Mouse (Mus musculus): ENCODE measurements around the gene Noxa1. TPM values are rescaled to one million over a fixed set of nuclear protein-coding genes. Genes with fewer than 3 reads are reported as not detected.

The Noxa1 gene
- polyA plus RNA-seq, 1 experiment from 2014 or later: not detected

DNA sequence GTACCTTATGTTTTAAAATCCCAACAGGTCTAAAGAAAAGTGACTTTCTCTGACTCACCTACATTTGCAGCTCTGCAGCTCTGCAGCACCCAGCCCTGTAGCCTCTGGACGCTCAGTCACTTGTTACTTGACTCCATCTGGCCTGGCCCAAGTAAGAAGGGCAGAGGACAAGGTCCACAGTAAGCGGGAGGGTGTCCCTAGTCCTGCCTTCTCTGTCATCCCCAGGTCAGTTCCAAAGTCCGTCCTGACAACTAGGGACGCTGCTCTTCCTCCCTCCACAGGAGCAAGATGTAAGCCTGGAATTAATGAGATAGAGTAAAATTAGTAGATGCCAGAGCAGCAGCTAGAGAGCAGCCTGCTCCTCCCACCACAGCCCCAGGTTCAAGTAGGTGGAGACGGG, 14.9 kb downstream of the Noxa1 start, which contains the start of gene Entpd8:
TSS of gene Entpd8 (plus strand) at position 229 of the 400 bp plus-strand sequence.
- no peak for ATAC-seq
- Histone ChIP-seq H3K9ac (ENCODE audit: low read depth, low read length) (no peak within 1 kb of the TSS), H3K4me2 (ENCODE audit: low read length) (no peak within 1 kb of the TSS), H3K36me3 (ENCODE audit: control insufficient read depth, insufficient read depth, low read length) (no peaks in the 10 kb centered on the region), H3K4me3 (ENCODE audit: low read length) (no peak within 1 kb of the TSS), H3K27me3 (replicated peaks; ENCODE audit: control insufficient read depth, insufficient read depth, low read length) (no peaks in the 10 kb centered on the region), H3K27ac (ENCODE audit: low read depth, low read length) (no peak within 1 kb of the TSS), H3K9me3 (ENCODE audit: control insufficient read depth, low read length) (no peaks in the 10 kb centered on the region), H3K4me1 (ENCODE audit: control insufficient read depth, insufficient read depth, low read depth, low read length) (no peaks in the 10 kb centered on the region)
- 67% methylated on average over 5 of the region's 5 CpGs for WGBS

DNA sequence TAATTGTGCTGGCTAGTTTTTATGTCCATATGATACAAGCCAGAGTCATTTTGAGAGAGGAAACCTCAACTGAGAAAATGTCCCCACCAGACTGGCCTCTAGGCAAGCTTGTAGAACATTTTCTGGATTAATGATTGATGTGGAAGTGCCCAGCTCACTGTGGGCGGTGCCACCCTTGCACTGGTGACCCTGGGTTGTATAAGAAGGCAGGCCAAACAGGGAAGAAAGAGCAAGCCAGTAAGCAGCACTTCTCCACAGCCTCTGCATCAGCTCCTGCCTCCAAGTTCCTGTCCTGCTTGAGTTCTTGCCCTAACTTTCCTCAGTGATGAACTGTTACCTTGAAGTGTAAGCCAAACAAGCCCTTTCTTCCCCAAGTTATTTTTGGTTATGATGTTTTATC, 16.0 kb downstream of the Noxa1 start:
- no peak overlapping the region for H3K27ac ChIP-seq (ENCODE audit: low read depth, low read length)
- H3K27me3 ChIP-seq (replicated peaks; ENCODE audit: control insufficient read depth, insufficient read depth, low read length): no peaks in the 10 kb centered on the region
- no peak overlapping the region for H3K9ac ChIP-seq (ENCODE audit: low read depth, low read length)
- WGBS: 69% methylated on average over 1 of the region's 1 CpGs
- ATAC-seq: no peak
- H3K4me1 ChIP-seq (ENCODE audit: control insufficient read depth, insufficient read depth, low read depth, low read length): no peaks in the 10 kb centered on the region
- no peak overlapping the region for H3K4me3 ChIP-seq (ENCODE audit: low read length)
- no peak overlapping the region for H3K4me2 ChIP-seq (ENCODE audit: low read length)
- no peaks in the 10 kb centered on the region for H3K9me3 ChIP-seq (ENCODE audit: control insufficient read depth, low read length)
- H3K36me3 ChIP-seq (ENCODE audit: control insufficient read depth, insufficient read depth, low read length): no peaks in the 10 kb centered on the region

DNA sequence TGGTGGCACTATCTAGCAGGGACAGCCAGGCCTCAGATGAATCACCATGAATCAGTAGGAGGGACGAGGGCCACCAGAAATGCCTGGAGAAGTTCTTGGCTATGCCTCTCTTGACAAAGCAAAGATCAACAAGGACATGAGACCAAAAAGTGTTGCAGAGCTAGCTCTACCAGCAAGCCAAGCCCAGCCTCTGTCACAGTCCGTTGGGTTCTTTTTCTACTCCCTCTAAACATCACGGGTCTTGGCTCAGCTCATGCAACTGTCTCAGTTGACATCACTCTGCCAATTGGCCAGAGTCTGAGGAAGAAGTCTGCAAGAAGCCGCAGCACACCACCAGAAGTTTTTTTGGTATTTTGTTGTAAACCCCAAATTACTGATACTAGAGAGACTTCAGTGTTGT, 19.4 kb downstream of the Noxa1 start:
- Histone ChIP-seq H3K4me1 (ENCODE audit: control insufficient read depth, insufficient read depth, low read depth, low read length) (no peaks in the 10 kb centered on the region), H3K36me3 (ENCODE audit: control insufficient read depth, insufficient read depth, low read length) (no peaks in the 10 kb centered on the region), H3K27ac (ENCODE audit: low read depth, low read length) (no peak overlapping the region), H3K9ac (ENCODE audit: low read depth, low read length) (no peak overlapping the region), H3K9me3 (ENCODE audit: control insufficient read depth, low read length) (no peaks in the 10 kb centered on the region), H3K27me3 (replicated peaks; ENCODE audit: control insufficient read depth, insufficient read depth, low read length) (no peaks in the 10 kb centered on the region), H3K4me3 (ENCODE audit: low read length) (no peak overlapping the region), H3K4me2 (ENCODE audit: low read length) (no peak overlapping the region)
- no peak for ATAC-seq
- WGBS: 64% methylated on average over 4 of the region's 4 CpGs

DNA sequence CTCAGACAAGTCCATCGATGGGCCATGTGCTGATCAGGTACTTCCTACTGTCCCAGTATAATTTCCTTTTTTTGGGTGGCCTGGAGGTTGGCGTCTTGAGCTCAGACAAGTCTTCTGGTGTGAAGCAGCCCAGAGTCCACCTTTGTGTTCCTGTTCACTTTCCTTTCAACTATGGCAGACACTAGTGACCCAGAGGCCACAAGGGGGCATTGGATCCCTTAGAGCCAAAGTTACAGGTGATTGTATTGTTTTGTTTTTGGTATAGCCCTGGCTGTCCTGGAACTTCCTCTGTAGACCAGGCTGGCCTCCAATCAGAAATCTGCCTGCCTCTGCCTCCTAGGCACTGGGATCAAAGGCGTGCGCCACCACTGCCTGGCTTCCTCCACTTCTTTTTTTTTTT, 22.6 kb downstream of the Noxa1 start:
- no peak overlapping the region for H3K27ac ChIP-seq (ENCODE audit: low read depth, low read length)
- ATAC-seq: no peak
- 95% methylated on average over 4 of the region's 4 CpGs for WGBS

DNA sequence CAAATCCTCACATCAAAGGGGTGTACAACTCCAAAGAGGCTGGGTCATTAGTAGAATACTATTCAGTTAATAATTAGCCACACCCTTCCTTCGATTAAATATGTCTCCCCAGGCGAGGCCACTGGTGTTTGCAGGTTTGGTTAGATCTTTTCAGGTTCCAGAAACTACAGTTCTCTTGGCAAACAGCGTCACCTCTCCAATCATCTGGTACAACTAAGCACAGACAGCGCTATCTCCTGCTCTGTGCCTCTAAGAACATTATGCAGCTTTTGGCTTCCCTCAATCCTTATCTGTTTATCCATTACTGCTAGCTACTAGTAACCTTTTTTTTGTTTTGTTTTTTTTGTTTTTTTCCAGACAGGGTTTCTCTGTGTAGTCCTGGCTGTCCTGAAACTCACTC, 25.4 kb downstream of the Noxa1 start:
- H3K9ac ChIP-seq (ENCODE audit: low read depth, low read length): no peak overlapping the region
- no peak overlapping the region for H3K4me2 ChIP-seq (ENCODE audit: low read length)
- no peaks in the 10 kb centered on the region for H3K4me1 ChIP-seq (ENCODE audit: control insufficient read depth, insufficient read depth, low read depth, low read length)
- H3K27ac ChIP-seq (ENCODE audit: low read depth, low read length): no peak overlapping the region
- H3K36me3 ChIP-seq (ENCODE audit: control insufficient read depth, insufficient read depth, low read length): no peaks in the 10 kb centered on the region
- no peak for ATAC-seq
- 80% methylated on average over 4 of the region's 4 CpGs for WGBS
- no peaks in the 10 kb centered on the region for H3K9me3 ChIP-seq (ENCODE audit: control insufficient read depth, low read length)
- H3K4me3 ChIP-seq (ENCODE audit: low read length): no peak overlapping the region
- no peaks in the 10 kb centered on the region for H3K27me3 ChIP-seq (replicated peaks; ENCODE audit: control insufficient read depth, insufficient read depth, low read length)

More for the DNA sequence above, 22.6 kb downstream of the Noxa1 start:
- no peaks in the 10 kb centered on the region for H3K27me3 ChIP-seq (replicated peaks; ENCODE audit: control insufficient read depth, insufficient read depth, low read length)
- no peak overlapping the region for H3K9ac ChIP-seq (ENCODE audit: low read depth, low read length)
- H3K4me3 ChIP-seq (ENCODE audit: low read length): no peak overlapping the region
- H3K4me2 ChIP-seq (ENCODE audit: low read length): no peak overlapping the region
- H3K36me3 ChIP-seq (ENCODE audit: control insufficient read depth, insufficient read depth, low read length): no peaks in the 10 kb centered on the region
- no peaks in the 10 kb centered on the region for H3K4me1 ChIP-seq (ENCODE audit: control insufficient read depth, insufficient read depth, low read depth, low read length)
- no peaks in the 10 kb centered on the region for H3K9me3 ChIP-seq (ENCODE audit: control insufficient read depth, low read length)

DNA sequence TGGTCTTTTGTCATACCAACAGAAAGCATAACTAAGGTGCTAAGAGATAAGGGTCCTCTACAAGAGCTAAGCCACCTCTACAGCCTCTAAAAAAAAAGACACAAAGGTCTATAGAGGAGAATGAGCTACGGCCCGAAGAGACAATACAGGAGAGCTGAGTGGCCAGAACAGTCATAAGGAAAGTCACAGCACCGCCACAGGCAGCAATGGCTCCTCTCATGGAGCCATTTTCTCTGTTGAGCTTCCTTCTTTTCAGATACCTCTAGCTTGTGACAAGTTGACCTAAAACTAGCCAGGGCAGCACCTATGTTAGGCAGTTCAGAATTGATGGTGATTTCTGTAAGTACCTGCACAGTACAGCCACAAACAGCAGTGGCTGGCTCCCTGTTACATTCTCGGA, 28.4 kb downstream of the Noxa1 start:
- Histone ChIP-seq H3K36me3 (ENCODE audit: control insufficient read depth, insufficient read depth, low read length) (peaks cover 6% of the 10 kb centered on the region), H3K4me1 (ENCODE audit: control insufficient read depth, insufficient read depth, low read depth, low read length) (no peaks in the 10 kb centered on the region), H3K9ac (ENCODE audit: low read depth, low read length) (no peak overlapping the region), H3K27me3 (replicated peaks; ENCODE audit: control insufficient read depth, insufficient read depth, low read length) (no peaks in the 10 kb centered on the region), H3K9me3 (ENCODE audit: control insufficient read depth, low read length) (no peaks in the 10 kb centered on the region), H3K4me3 (ENCODE audit: low read length) (no peak overlapping the region), H3K27ac (ENCODE audit: low read depth, low read length) (no peak overlapping the region), H3K4me2 (ENCODE audit: low read length) (no peak overlapping the region)
- 81% methylated on average over 4 of the region's 4 CpGs for whole genome bisulfite sequencing
- ATAC-seq: no peak

DNA sequence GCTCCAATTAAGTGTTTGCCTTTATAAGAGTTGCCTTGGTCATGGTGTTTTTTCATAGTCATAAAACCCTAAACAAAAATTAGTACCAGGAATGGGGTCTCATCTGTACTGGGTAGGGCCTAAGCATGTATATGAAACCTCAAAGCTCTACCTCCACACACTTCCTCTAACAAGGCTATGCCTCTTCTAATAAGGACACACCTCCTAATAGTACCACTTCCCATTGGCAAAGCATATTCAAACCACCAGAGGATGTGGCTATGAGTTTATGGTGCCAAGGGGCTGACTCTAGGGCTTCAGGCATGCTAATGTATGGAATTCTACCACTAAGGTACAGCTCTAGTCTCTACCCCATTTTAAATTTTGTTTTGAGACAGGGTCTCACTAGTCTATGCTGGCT, 29.4 kb downstream of the Noxa1 start:
- Histone ChIP-seq H3K36me3 (ENCODE audit: control insufficient read depth, insufficient read depth, low read length) (peaks cover 11% of the 10 kb centered on the region), H3K27me3 (replicated peaks; ENCODE audit: control insufficient read depth, insufficient read depth, low read length) (no peaks in the 10 kb centered on the region), H3K9ac (ENCODE audit: low read depth, low read length) (no peak overlapping the region), H3K27ac (ENCODE audit: low read depth, low read length) (no peak overlapping the region), H3K4me3 (ENCODE audit: low read length) (no peak overlapping the region), H3K4me1 (ENCODE audit: control insufficient read depth, insufficient read depth, low read depth, low read length) (no peaks in the 10 kb centered on the region), H3K4me2 (ENCODE audit: low read length) (no peak overlapping the region), H3K9me3 (ENCODE audit: control insufficient read depth, low read length) (no peaks in the 10 kb centered on the region)
- no peak for ATAC-seq

DNA sequence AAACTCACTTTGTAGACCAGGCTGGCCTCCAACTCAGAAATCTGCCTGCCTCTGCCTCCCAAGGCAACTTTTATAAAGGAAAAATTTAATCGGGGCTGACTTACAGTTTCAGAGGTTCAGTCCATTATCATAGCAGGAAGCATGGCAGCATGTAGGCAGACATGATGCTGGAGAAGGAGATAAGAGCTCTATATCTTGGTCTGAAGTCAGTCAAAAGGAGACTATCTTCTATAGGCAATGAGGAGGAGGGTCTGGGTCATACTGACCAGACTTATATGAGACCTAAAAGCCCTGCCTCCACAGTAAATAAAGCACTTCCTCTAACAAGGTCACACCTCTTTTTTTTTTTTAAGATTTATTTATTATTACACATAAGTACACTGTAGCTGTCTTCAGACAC, 30.7 kb downstream of the Noxa1 start:
- no peak overlapping the region for H3K27ac ChIP-seq (ENCODE audit: low read depth, low read length)
- no peak for ATAC-seq
- 97% methylated on average over 1 of the region's 1 CpGs for WGBS
- H3K4me3 ChIP-seq (ENCODE audit: low read length): no peak overlapping the region
- no peaks in the 10 kb centered on the region for H3K9me3 ChIP-seq (ENCODE audit: control insufficient read depth, low read length)
- peaks cover 23% of the 10 kb centered on the region for H3K36me3 ChIP-seq (ENCODE audit: control insufficient read depth, insufficient read depth, low read length)
- no peak overlapping the region for H3K4me2 ChIP-seq (ENCODE audit: low read length)
- H3K4me1 ChIP-seq (ENCODE audit: control insufficient read depth, insufficient read depth, low read depth, low read length): no peaks in the 10 kb centered on the region
- H3K27me3 ChIP-seq (replicated peaks; ENCODE audit: control insufficient read depth, insufficient read depth, low read length): no peaks in the 10 kb centered on the region
- no peak overlapping the region for H3K9ac ChIP-seq (ENCODE audit: low read depth, low read length)

DNA sequence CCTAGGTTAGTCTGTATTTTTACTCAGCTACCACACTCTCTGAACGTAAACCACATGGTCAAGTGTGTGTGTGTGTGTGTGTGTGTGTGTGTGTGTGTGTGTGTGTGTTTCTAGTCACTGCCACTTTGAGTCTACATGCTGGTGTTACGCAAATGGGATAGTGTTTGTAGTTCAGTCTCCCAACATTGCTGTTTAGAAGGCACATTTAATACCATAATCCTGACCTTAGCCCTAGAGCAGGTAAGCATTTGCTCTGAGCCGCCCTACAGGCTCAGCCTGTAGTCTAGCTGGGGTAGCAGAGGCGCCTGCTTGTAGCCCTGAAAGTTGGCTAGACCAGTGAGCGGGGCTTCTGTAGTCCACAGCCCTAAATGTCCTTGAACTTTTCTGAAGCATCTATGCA, 31.4 kb downstream of the Noxa1 start:
- no peak overlapping the region for H3K4me2 ChIP-seq (ENCODE audit: low read length)
- no peak overlapping the region for H3K4me3 ChIP-seq (ENCODE audit: low read length)
- H3K27me3 ChIP-seq (replicated peaks; ENCODE audit: control insufficient read depth, insufficient read depth, low read length): no peaks in the 10 kb centered on the region
- H3K27ac ChIP-seq (ENCODE audit: low read depth, low read length): no peak overlapping the region
- no peak overlapping the region for H3K9ac ChIP-seq (ENCODE audit: low read depth, low read length)
- no peaks in the 10 kb centered on the region for H3K9me3 ChIP-seq (ENCODE audit: control insufficient read depth, low read length)
- 98% methylated on average over 5 of the region's 5 CpGs for WGBS
- peaks cover 30% of the 10 kb centered on the region for H3K36me3 ChIP-seq (ENCODE audit: control insufficient read depth, insufficient read depth, low read length)
- ATAC-seq: no peak
- no peaks in the 10 kb centered on the region for H3K4me1 ChIP-seq (ENCODE audit: control insufficient read depth, insufficient read depth, low read depth, low read length)

DNA sequence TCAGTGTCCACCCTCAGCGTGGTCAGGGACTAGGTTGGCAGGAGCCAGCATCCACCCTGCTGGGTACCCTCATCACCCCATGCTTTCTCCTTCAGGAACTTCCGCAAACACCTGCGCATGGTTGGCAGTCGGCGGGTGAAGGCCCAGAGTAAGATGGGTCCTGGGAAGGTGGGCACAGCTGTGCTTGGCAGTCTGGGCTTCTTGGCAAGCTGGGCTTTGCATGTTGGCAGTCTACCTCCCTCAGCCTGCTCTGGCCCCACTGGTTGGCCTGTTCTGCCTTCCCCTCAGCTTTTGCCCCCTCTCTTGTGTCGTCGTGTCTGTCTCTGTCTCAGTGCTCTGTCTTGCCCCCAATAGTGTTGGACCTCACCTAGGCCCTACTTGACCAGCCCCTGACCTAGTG, 36.0 kb downstream of the Noxa1 start:
- H3K4me1 ChIP-seq (ENCODE audit: control insufficient read depth, insufficient read depth, low read depth, low read length): peaks cover 14% of the 10 kb centered on the region
- H3K27me3 ChIP-seq (replicated peaks; ENCODE audit: control insufficient read depth, insufficient read depth, low read length): no peaks in the 10 kb centered on the region
- no peak overlapping the region for H3K27ac ChIP-seq (ENCODE audit: low read depth, low read length)
- ATAC-seq: no peak
- 86% methylated on average over 4 of the region's 7 CpGs for WGBS
- no peaks in the 10 kb centered on the region for H3K9me3 ChIP-seq (ENCODE audit: control insufficient read depth, low read length)
- H3K9ac ChIP-seq (ENCODE audit: low read depth, low read length): no peak overlapping the region
- peaks cover 38% of the 10 kb centered on the region for H3K36me3 ChIP-seq (ENCODE audit: control insufficient read depth, insufficient read depth, low read length)
- H3K4me2 ChIP-seq (ENCODE audit: low read length): no peak overlapping the region
- no peak overlapping the region for H3K4me3 ChIP-seq (ENCODE audit: low read length)

All from hindbrain, embryonic 16.5 days (tissue).